Mouse (Mus musculus) spleen, adult 2 months (tissue): ENCODE data around the gene Wnt9b. TPM values are rescaled to one million over a fixed set of nuclear protein-coding genes. Genes with fewer than 3 reads are reported as not detected.

Experiments
- DNase-seq, 2 experiments: peaks; one replicate each; pipeline versions ENCODE4 v3.0.0 to v3.0.0-alpha.2; 2012 to 2021; ENCODE audit warnings: low spot score in 2 of 2, low read depth in 1 of 2
- H3K27ac ChIP-seq: fragments of 200-500 bp; 2 replicates; pipeline ENCODE4 v1.5.1; 2012; ENCODE audit warnings: low read length, inconsistent platforms; ENCODE audit not compliant: insufficient read depth
- H3K27me3 ChIP-seq: fragments of 200-500 bp; 2 replicates; pipeline ENCODE4 v1.6.1; 2012; ENCODE audit warnings: mild to moderate bottlenecking, moderate library complexity, low read length, inconsistent platforms; ENCODE audit not compliant: control insufficient read depth, insufficient read depth
- H3K36me3 ChIP-seq: fragments of 200-500 bp; 2 replicates; pipeline ENCODE4 v1.6.1; 2012; ENCODE audit warnings: mild to moderate bottlenecking, low read length, inconsistent platforms; ENCODE audit not compliant: control insufficient read depth, insufficient read depth
- H3K4me1 ChIP-seq: fragments of 200-500 bp; 2 replicates; pipeline ENCODE4 v1.6.1; 2011; ENCODE audit warnings: inconsistent platforms; ENCODE audit not compliant: control insufficient read depth, insufficient read depth, insufficient read length
- H3K4me3 ChIP-seq: fragments of 200-500 bp; 2 replicates; pipeline ENCODE4 v1.5.1; 2011; ENCODE audit warnings: mild to moderate bottlenecking, inconsistent platforms; ENCODE audit not compliant: insufficient read depth, insufficient read length; ENCODE audit errors: extremely low read depth
- CTCF ChIP-seq: fragments of 200-500 bp; IDR thresholded peaks from 2 replicates; pipeline ENCODE4 v1.5.1; 2011; ENCODE audit warnings: mild to moderate bottlenecking, inconsistent platforms; ENCODE audit not compliant: insufficient read depth, insufficient read length, insufficient replicate concordance; ENCODE audit errors: extremely low read depth
- POLR2A ChIP-seq: fragments of 200-500 bp; IDR thresholded peaks from 2 replicates; pipeline ENCODE4 v1.6.1; 2011; ENCODE audit warnings: low read depth, low read length, inconsistent platforms
- WGBS: fragments of 180-500 bp; shearing (Covaris S2); methylation state at CpG from one replicate; pipeline ENCODE4 v1.1.7; 2018; 5-methylcytosine and 5-hydroxymethylcytosine counted together
- polyA plus RNA-seq: library from polyadenylated mRNA; depleted of rRNA; stranded (reverse); fragments of >200 nt; gene quantifications from 2 replicates; pipeline ENCODE4 v1.2.3, GENCODE M21; 2012

The Wnt9b gene
- polyA plus RNA-seq, 1 experiment = 0.18 TPM

DNA sequence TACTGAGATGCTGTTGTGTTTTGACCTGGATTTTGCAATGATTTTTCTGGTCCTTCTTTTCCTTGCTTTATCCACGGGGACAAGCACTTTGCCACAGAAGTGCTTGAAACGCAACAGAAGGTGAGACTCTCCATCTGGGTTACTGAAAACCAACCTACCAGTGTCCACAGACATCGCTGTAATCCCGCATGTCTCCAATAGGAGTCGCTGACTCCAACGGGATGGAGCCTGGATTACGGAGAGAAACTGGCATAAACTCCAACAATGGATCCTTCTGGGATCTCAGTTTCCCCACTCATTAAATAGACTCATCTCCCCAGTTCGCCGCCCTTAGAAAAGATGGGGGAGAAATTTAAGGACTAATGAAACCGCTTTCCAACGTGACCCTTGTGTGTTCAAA, 8.4 kb upstream of the Wnt9b start:
- H3K4me3 ChIP-seq = no peak overlapping the region
- no peaks in the 10 kb centered on the region for H3K36me3 ChIP-seq
- no peaks in the 10 kb centered on the region for H3K27me3 ChIP-seq
- H3K27ac ChIP-seq = no peak overlapping the region
- TF ChIP-seq CTCF (no peak), POLR2A (no peak)
- WGBS = 52% methylated on average over 11 of the region's 11 CpGs
- no peak for DNase-seq
- H3K4me1 ChIP-seq = no peaks in the 10 kb centered on the region

DNA sequence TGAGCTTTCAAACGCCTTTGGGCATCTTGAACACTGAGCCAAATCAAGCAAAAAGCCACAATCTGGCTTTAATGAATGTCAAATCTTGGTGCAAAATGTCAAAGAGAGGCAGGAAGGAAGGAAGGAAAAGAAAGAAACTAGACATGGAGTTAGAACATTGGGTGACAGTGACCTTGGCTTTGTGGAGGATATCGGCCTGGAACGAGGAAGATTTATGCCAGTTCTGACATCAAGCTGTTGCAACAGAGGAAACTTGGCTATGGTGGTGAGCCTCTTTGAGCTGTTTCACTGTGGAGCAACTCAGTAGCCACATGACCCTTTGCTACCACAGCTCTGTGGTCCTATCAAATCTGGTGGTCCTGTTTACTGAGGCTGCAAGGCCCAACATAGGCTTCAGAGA, 991 bp upstream of the Wnt9b start:
- Histone ChIP-seq H3K36me3 (no peaks in the 10 kb centered on the region), H3K27me3 (peaks cover 7% of the 10 kb centered on the region; the same call in 1 of the 2 replicates), H3K4me1 (no peaks in the 10 kb centered on the region; the same call in 1 of the 2 replicates), H3K27ac (no peak overlapping the region), H3K4me3 (no peak overlapping the region)
- WGBS = 28% methylated on average over 3 of the region's 3 CpGs
- no peak for TF ChIP-seq POLR2A
- no peak for TF ChIP-seq CTCF
- no peak for DNase-seq

DNA sequence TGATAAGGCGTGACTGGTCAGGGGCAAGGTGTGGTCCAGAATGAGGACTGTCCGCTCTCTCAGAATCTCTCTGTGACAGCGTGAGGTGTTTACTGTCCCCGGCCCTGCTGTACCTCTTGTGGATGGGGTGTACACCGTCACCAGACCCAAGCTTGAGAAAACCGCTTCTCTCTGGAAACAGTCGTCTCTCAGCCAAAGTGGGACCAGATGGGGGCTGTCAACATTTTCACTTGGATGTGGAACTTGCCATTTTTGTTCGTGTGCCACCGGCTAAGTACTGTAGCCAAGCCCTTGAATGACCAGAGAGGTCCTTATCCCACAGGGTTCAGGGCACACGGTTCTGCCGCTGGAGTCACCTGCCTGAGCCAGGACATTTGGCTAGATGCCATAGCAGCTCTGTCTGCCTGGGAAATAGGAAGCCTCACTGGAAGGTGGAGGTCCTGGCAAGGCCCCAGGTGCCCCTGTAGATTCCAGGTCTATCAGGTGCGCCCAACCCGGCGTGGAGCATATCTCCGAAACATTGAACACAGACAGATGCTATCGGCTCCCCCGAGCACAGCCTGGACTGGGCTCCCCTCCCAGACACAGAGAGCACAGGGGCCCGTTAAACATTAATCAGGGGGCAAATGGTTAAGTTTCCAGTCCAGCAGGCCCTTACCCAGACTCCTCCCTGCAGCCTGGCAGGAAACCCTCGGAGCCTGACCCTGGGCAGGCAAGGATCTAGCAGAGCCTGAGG, 14.4 kb downstream of the Wnt9b start:
- Histone ChIP-seq H3K4me3 (no peak overlapping the region), H3K27me3 (no peaks in the 10 kb centered on the region), H3K4me1 (no peaks in the 10 kb centered on the region), H3K27ac (no peak overlapping the region), H3K36me3 (no peaks in the 10 kb centered on the region)
- TF ChIP-seq CTCF = no peak
- TF ChIP-seq POLR2A = no peak
- DNase-seq = no peak
- 88% methylated on average over 19 of the region's 19 CpGs for WGBS

DNA sequence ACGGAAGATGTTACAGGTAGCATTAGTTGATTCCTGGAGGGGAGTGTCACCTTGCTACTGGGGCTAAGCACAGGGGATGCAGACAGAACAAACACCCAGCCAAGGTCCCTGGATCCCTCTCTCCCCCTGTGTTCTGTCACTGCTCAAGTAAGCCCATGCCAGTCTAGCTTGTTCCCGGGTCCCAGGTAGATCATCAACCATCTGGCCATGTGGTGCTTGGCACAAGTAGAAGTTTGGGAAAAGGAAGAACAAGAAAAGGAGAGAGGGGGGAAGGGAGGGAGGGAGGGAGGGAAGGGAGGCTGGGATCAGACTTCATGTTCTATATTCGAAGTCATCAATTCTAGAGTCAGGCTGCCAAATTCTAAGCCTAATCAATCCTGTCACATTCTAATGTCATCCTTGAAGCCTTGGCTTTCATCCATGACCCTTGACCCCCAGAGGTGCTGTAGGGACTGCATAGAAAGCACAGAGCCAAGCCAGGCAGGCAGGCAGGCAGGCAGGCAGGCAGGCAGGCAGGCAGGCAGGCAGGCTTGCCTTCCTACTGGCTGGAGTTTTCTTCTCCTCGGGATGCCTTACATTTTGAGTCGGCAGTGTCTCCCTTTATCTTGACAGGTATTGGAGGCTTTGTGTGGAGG, 15.1 kb downstream of the Wnt9b start:
- H3K4me1 ChIP-seq = no peaks in the 10 kb centered on the region
- no peak overlapping the region for H3K27ac ChIP-seq
- H3K27me3 ChIP-seq = no peaks in the 10 kb centered on the region
- H3K36me3 ChIP-seq = no peaks in the 10 kb centered on the region
- WGBS = 83% methylated on average over 5 of the region's 5 CpGs
- DNase-seq = no peak
- no peak overlapping the region for H3K4me3 ChIP-seq
- TF ChIP-seq POLR2A = no peak
- TF ChIP-seq CTCF = no peak

DNA sequence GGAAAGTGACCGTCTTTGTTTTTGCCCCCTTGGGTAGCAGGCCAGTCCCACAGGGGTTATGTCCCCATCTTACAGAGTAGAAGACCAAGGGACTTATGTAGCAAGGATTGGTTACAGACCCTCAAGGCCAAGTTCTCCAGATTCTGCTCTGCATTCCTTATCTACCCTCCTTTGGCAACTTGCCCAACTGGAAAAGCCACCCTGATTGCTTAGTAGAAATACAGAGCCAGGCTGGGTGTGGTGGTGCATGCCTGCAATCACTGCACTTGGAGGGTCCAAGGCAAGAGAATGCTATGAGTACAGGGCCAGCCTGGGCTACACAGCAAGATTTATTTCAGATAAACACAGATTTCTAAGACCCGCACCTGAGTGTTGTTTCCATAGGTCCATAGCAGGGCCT, 15.7 kb downstream of the Wnt9b start:
- WGBS = 92% methylated on average over 2 of the region's 2 CpGs
- Histone ChIP-seq H3K4me3 (no peak overlapping the region), H3K36me3 (no peaks in the 10 kb centered on the region), H3K27me3 (no peaks in the 10 kb centered on the region), H3K4me1 (no peaks in the 10 kb centered on the region), H3K27ac (no peak overlapping the region)
- TF ChIP-seq POLR2A = no peak
- TF ChIP-seq CTCF = no peak
- no peak for DNase-seq

DNA sequence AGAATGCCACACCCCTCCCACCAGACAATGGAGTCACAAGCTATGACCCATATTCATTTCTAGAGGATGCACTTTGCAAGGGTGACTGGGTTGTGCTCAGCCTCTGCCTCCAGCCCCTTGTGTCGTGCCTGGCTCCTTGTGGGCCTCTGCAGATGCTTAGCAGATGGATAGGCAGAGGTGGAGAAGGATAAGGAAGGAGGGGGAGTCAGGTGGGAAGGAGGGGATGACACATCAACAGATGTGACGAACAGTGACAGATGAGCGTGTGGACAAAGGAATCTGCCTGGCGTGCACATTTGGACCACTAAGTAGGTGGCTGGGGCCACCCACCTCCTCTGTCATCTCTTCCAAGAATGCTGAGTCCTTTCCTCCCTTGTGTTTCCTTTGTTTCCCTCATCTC, 16.6 kb downstream of the Wnt9b start:
- Histone ChIP-seq H3K27me3 (no peaks in the 10 kb centered on the region), H3K36me3 (no peaks in the 10 kb centered on the region), H3K27ac (no peak overlapping the region), H3K4me1 (no peaks in the 10 kb centered on the region), H3K4me3 (no peak overlapping the region)
- DNase-seq = no peak
- TF ChIP-seq CTCF = no peak
- no peak for TF ChIP-seq POLR2A
- WGBS = 78% methylated on average over 4 of the region's 4 CpGs

DNA sequence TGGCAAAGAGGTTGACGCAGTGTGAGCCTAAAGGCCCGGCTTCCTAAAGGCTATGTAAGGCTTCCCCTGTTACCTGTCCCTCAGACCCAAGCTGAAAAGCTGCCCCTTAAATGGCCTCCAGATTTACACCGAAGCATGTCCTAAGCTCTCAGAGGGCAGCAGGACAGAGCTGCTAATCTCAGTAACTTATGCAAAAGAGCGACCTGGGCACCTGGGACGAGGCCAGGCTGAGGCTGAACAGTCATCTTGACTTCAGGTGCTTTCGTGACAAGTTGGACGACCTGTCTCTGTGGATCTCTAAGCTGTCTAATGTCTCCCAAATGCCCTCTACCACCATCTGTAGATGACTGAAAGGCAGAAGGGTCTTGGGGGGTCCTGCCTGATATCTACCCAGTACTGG, 17.3 kb downstream of the Wnt9b start:
- Histone ChIP-seq H3K4me3 (no peak overlapping the region), H3K4me1 (no peaks in the 10 kb centered on the region), H3K27ac (no peak overlapping the region), H3K27me3 (no peaks in the 10 kb centered on the region), H3K36me3 (no peaks in the 10 kb centered on the region)
- no peak for DNase-seq
- TF ChIP-seq POLR2A (no peak), CTCF (no peak)
- 90% methylated on average over 7 of the region's 7 CpGs for WGBS
